Mouse (Mus musculus) E14TG2a.4 (cell line): ENCODE measurements around the gene Tmem189.
A peak's percentile ranks its signal among the peaks of the same experiment; 100 is the strongest.

Experiments
- H3K27me3 ChIP-seq: 2 replicates; pipeline ENCODE4 v1.6.1; 2014; ENCODE audit warnings: low read length, control low read depth; ENCODE audit not compliant: insufficient read depth
- H3K36me3 ChIP-seq: 2 replicates; pipeline ENCODE4 v1.6.1; 2014; ENCODE audit warnings: low read length, control low read depth; ENCODE audit not compliant: insufficient read depth
- H3K4me1 ChIP-seq: replicated peaks from 2 replicates; pipeline ENCODE4 v1.6.1; 2014; ENCODE audit warnings: low read depth, low read length, control low read depth
- H3K4me3 ChIP-seq: replicated peaks from 2 replicates; pipeline ENCODE4 v1.5.1; 2014; ENCODE audit warnings: mild to moderate bottlenecking, low read length
- H3K9me3 ChIP-seq: 2 replicates; pipeline ENCODE4 v1.6.1; 2014; ENCODE audit warnings: low read length, control low read depth
- CTCF ChIP-seq: conservative IDR thresholded peaks from 2 replicates; pipeline ENCODE4 v1.5.1; 2014; ENCODE audit warnings: low read length
- NANOG ChIP-seq: IDR thresholded peaks from 2 replicates; pipeline ENCODE4 v1.6.1; 2014; ENCODE audit warnings: borderline replicate concordance, low read length, mixed read lengths
- POU5F1 ChIP-seq: IDR thresholded peaks from 2 replicates; pipeline ENCODE4 v1.6.1; 2014; ENCODE audit warnings: low read length, borderline replicate concordance

Gene Tmem189

DNA sequence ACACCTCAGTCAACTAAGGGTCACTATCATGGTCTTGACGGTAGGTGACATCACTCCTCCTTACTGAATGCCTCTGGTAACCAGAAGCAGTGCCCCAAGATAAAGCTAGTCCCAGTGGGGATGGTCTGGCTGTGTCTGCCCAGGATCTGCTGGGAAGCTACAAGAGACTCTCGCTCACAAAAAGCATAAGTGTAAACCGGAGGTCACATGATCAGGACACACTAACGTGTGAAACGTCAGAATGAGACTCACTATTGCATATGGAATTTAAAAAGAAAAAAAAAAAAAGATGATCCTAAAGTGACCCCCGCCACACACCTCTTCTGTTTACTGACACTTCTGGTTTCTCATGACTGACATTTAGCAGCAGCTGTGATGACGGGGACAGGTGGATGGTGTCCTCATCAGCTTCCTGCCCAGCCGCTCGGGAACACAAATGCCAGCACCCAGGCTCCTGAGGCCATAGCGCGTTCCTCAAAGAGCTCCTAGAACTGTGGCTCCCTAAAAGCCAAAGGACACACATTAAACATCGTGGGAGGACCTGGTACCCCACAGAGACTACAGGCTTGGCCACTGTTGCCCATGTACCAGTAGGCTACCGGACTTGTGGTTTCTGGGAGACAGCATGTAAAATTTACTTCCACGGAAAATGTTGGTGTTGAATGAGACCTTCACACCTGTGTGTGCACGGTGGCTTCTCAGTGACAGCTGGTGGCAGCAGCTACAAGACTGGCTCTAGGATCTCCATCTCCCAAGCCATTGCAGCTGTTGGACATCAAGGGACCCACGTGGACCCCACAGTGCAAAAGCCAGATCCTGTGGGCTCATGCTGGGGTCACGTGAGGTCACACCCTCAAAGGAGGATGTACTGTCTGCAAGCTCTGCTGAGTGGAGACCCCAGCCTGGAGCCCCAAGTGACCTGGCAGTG lies 83.5 kb downstream of the Tmem189 start:
- H3K4me3 ChIP-seq = no peak overlapping the region
- no peaks in the 10 kb centered on the region for H3K9me3 ChIP-seq
- peaks cover 40% of the 10 kb centered on the region for H3K4me1 ChIP-seq
- TF ChIP-seq CTCF = no peak
- TF ChIP-seq NANOG = no peak
- TF ChIP-seq POU5F1 = no peak
- H3K27me3 ChIP-seq = peaks cover 39% of the 10 kb centered on the region
- peaks cover 36% of the 10 kb centered on the region for H3K36me3 ChIP-seq

GRCm38 (mm10) chr2:167605178-167605794 lies 84.3 kb downstream of the Tmem189 start:
- Histone ChIP-seq H3K4me1 (peaks cover 33% of the 10 kb centered on the region), H3K36me3 (peaks cover 28% of the 10 kb centered on the region), H3K9me3 (no peaks in the 10 kb centered on the region), H3K4me3 (no peak overlapping the region), H3K27me3 (peaks cover 47% of the 10 kb centered on the region)
- TF ChIP-seq CTCF (peak; percentile 78), POU5F1 (no peak)

- Histone ChIP-seq H3K4me1 (peaks cover 21% of the 10 kb centered on the region), H3K4me3 (no peak overlapping the region), H3K36me3 (peaks cover 15% of the 10 kb centered on the region), H3K27me3 (peaks cover 70% of the 10 kb centered on the region), H3K9me3 (no peaks in the 10 kb centered on the region)
- TF ChIP-seq CTCF (no peak), POU5F1 (no peak), NANOG (no peak)
Measured at GRCm38 (mm10) chr2:167602978-167603377, 86.6 kb downstream of the Tmem189 start.

DNA sequence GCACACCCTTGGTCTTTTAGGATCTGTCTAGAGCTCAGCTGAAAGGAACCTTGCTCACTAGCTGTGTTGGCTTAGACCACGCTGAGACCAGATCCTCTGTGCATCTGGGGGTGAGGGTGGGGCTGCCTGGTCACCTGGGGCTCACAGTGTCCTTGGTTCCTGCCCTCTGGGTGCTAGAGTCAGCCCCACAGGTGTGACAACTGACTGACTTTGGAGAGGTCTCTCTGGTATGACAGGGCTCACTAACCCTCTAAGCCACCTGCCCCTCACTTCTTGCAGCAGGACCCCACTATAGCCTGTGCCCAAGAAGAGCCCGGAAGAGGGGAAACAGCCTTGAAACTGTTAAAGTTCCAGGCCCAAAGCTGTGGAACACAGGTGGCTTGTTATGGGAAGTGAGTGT lies 87.3 kb downstream of the Tmem189 start:
- Histone ChIP-seq H3K4me3 (no peak overlapping the region), H3K36me3 (peaks cover 11% of the 10 kb centered on the region), H3K9me3 (no peaks in the 10 kb centered on the region), H3K4me1 (peaks cover 23% of the 10 kb centered on the region), H3K27me3 (peaks cover 75% of the 10 kb centered on the region)
- TF ChIP-seq POU5F1 (no peak), NANOG (no peak), CTCF (no peak)

GRCm38 (mm10) chr2:167600481-167600995 lies 89.1 kb downstream of the Tmem189 start:
- Histone ChIP-seq H3K4me1 (peaks cover 30% of the 10 kb centered on the region), H3K9me3 (no peaks in the 10 kb centered on the region), H3K36me3 (no peaks in the 10 kb centered on the region), H3K27me3 (peaks cover 93% of the 10 kb centered on the region), H3K4me3 (no peak overlapping the region)
- TF ChIP-seq NANOG (no peak), POU5F1 (no peak), CTCF (no peak)

GRCm38 (mm10) chr2:167599917-167600316 lies 89.7 kb downstream of the Tmem189 start:
- Histone ChIP-seq H3K4me3 (no peak overlapping the region), H3K36me3 (no peaks in the 10 kb centered on the region), H3K4me1 (peaks cover 29% of the 10 kb centered on the region), H3K27me3 (peaks cover 95% of the 10 kb centered on the region), H3K9me3 (no peaks in the 10 kb centered on the region)
- no peak for TF ChIP-seq POU5F1
- no peak for TF ChIP-seq CTCF
- no peak for TF ChIP-seq NANOG

- Histone ChIP-seq H3K4me3 (no peak overlapping the region), H3K4me1 (peaks cover 31% of the 10 kb centered on the region), H3K27me3 (peaks cover 94% of the 10 kb centered on the region), H3K36me3 (no peaks in the 10 kb centered on the region), H3K9me3 (no peaks in the 10 kb centered on the region)
- TF ChIP-seq NANOG (no peak), POU5F1 (no peak), CTCF (no peak)
Measured at GRCm38 (mm10) chr2:167599195-167599594, 90.4 kb downstream of the Tmem189 start.

DNA sequence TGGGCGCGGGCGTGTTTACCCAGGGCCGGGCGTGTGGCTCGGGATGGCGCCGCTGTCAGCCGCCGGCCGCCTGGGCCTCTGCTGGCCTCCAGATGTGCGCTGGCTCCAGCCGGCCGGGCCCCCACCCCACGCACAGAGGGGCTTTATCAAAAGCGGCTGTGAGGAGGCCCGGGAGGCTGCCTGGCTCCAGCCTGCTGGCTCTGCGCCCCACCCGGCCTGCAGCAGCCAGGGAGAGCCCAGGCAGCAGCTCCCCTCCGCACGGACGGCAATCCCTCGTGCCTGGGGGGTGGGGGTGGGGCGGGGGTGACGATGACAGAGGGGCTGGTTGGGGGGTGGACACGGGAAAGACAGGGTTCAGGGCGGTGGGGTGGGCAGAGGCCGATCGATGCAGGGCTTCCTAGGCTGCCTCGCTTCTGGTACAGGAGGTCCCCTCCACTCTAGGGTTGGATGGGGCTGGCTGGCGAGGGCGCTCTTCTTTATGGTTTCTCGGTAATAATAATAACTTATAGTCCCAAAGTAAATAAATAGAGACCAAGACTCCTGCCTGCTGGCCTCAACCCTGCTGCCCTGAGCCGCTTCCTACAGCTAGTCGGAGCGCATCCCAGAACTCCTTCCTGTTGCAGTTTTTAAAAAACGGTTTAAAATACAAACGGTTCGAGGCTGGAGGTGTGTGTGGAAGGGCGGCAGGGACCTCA lies 92.0 kb downstream of the Tmem189 start:
- TF ChIP-seq CTCF = no peak
- no peak for TF ChIP-seq NANOG
- TF ChIP-seq POU5F1 = no peak
- no peaks in the 10 kb centered on the region for H3K9me3 ChIP-seq
- no peaks in the 10 kb centered on the region for H3K36me3 ChIP-seq
- H3K27me3 ChIP-seq = peaks cover 90% of the 10 kb centered on the region
- H3K4me3 ChIP-seq = peak overlapping the region; percentile 72
- peaks cover 32% of the 10 kb centered on the region for H3K4me1 ChIP-seq
